Mouse (Mus musculus) midbrain, postnatal 0 days (tissue): Measurements from ENCODE around the gene Lsm12. TPM values are rescaled to one million over a fixed set of nuclear protein-coding genes. Genes with fewer than 3 reads are reported as not detected.

Experiments
- ATAC-seq: fragments of 200-750 bp; cut with Nextera tagmentation; 2 replicates; pipeline ENCODE4 v1.8.0; 2017; ENCODE audit warnings: moderate number of reproducible peaks, mild to moderate bottlenecking, moderate TSS enrichment, moderate library complexity; ENCODE audit not compliant: low FRiP score
- DNase-seq: peaks from one replicate; pipeline ENCODE4 v3.0.0-alpha.2; 2015; ENCODE audit warnings: low spot score
- H3K27ac ChIP-seq: fragments of 300-500 bp; sonication (generic); 2 replicates; pipeline ENCODE4 v1.5.1; 2014; ENCODE audit warnings: low read depth, mild to moderate bottlenecking, low read length, mixed read lengths
- H3K27me3 ChIP-seq: fragments of 300-500 bp; sonication (generic); 2 replicates; pipeline ENCODE4 v1.6.1; 2014; ENCODE audit warnings: low read length, control low read depth, mixed read lengths; ENCODE audit not compliant: insufficient read depth
- H3K36me3 ChIP-seq: fragments of 300-500 bp; sonication (generic); 2 replicates; pipeline ENCODE4 v1.6.1; 2014; ENCODE audit warnings: low read length, control low read depth, mixed read lengths; ENCODE audit not compliant: insufficient read depth
- H3K4me1 ChIP-seq: fragments of 300-500 bp; sonication (generic); 2 replicates; pipeline ENCODE4 v1.6.1; 2014; ENCODE audit warnings: mild to moderate bottlenecking, control low read depth, antibody characterized with exemption, low read length, mixed read lengths; ENCODE audit not compliant: insufficient read depth
- H3K4me2 ChIP-seq: fragments of 300-500 bp; sonication (generic); 2 replicates; pipeline ENCODE4 v1.6.1; 2014; ENCODE audit warnings: low read depth, mild to moderate bottlenecking, low read length, mixed read lengths; ENCODE audit not compliant: poor library complexity, severe bottlenecking
- H3K4me3 ChIP-seq: fragments of 300-500 bp; sonication (generic); 2 replicates; pipeline ENCODE4 v1.5.1; 2014; ENCODE audit warnings: low read depth, mild to moderate bottlenecking, low read length, moderate library complexity
- H3K9ac ChIP-seq: fragments of 300-500 bp; sonication (generic); replicated peaks from 2 replicates; pipeline ENCODE4 v1.6.1; 2014; ENCODE audit warnings: mild to moderate bottlenecking, low read length, moderate library complexity, mixed read lengths; ENCODE audit not compliant: poor library complexity, severe bottlenecking
- H3K9me3 ChIP-seq: fragments of 300-500 bp; sonication (generic); 2 replicates; pipeline ENCODE4 v1.6.1; 2016; ENCODE audit warnings: low read length, control low read depth
- CTCF ChIP-seq: IDR thresholded peaks from 2 replicates; pipeline ENCODE4 v1.5.1; 2016; ENCODE audit warnings: antibody characterized with exemption, mild to moderate bottlenecking
- WGBS: fragments of 180-500 bp; shearing (Covaris S2); extraction: QIAGEN DNeasy Blood & Tissue Kit; methylation state at CpG from one replicate; pipeline ENCODE4 v1.1.7; 2014; 5-methylcytosine and 5-hydroxymethylcytosine counted together
- microRNA-seq: library from miRNA; unstranded; fragments of <30 nt; microRNA quantifications from one replicate; pipeline ENCODE4, GENCODE M21; 2016; ENCODE audit warnings: borderline number of aligned reads
- polyA plus RNA-seq: library from polyadenylated mRNA; unstranded; fragments of >200 nt; fragmentation: Nextera tagmentation; extraction: Ambion mirVana; gene quantifications from 2 replicates; pipeline ENCODE4 v1.2.1, GENCODE M21; 2015
- total RNA-seq: library from RNA; depleted of rRNA; stranded (reverse); fragments of >200 nt; gene quantifications from 2 replicates; pipeline ENCODE4 v1.2.3, GENCODE M21; 2014; rRNA removed

The Lsm12 gene
- total and polyA plus RNA-seq, 2 experiments from 2014 or later: 77.7 to 147 TPM

DNA sequence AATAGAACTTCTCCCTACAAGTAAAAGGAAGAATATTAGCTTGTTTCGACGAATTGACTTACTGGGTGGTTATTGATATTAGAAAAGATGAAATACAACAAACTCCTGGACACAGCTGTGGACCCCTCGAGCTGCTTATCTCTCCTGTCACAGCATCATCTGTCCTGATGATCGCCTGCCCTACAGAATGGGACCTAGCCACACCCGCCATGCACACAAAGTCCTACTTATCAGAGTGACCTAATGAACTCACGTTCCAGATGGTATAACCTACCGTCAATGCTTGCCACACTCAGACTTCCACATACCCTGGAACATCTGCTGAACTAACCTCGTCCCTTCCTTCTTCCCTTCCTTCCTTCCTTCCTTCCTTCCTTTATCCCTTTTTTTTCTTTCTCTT is 68.9 kb downstream of the Lsm12 start:
- Histone ChIP-seq H3K9me3 (no peaks in the 10 kb centered on the region), H3K27me3 (no peaks in the 10 kb centered on the region), H3K4me1 (no peaks in the 10 kb centered on the region), H3K4me3 (no peak overlapping the region), H3K27ac (no peak overlapping the region), H3K9ac (no peak overlapping the region), H3K36me3 (no peaks in the 10 kb centered on the region), H3K4me2 (no peak overlapping the region)
- no peak for ATAC-seq
- no peak for DNase-seq
- TF ChIP-seq CTCF: no peak
- 85% methylated on average over 8 of the region's 8 CpGs for WGBS

Small RNA genes lying within 50 kb of the gene (microRNA-seq; reads per million reads assigned to microRNA genes)
- gene Mir8101: 1.0 reads per million

Other genes starting within 250 kb of the Lsm12 start
- gene Sost, start 218.3 kb downstream of the Lsm12 start, total RNA-seq: 0.11 TPM in 1 of 2 replicates, not detected in the other
- 0.12 TPM in 1 of 2 replicates, not detected in the other for gene Sost, start 218.3 kb downstream of the Lsm12 start, polyA plus RNA-seq
- not detected in 2 replicates for gene Cfap97d1, start 201.0 kb downstream of the Lsm12 start, total RNA-seq
- not detected in 2 replicates for gene Cfap97d1, start 201.0 kb downstream of the Lsm12 start, polyA plus RNA-seq
- gene Dusp3, start 198.3 kb downstream of the Lsm12 start, total RNA-seq: 36.3 and 54.3 TPM in 2 replicates
- 44.1 and 48.5 TPM in 2 replicates for gene Dusp3, start 198.3 kb downstream of the Lsm12 start, polyA plus RNA-seq
- 68.2 and 71.9 TPM in 2 replicates for gene Mpp3, start 156.8 kb downstream of the Lsm12 start, total RNA-seq
- 53.9 and 54.7 TPM in 2 replicates for gene Mpp3, start 156.8 kb downstream of the Lsm12 start, polyA plus RNA-seq
- 0.14 TPM in 1 of 2 replicates, not detected in the other for gene Cd300lg, start 143.8 kb downstream of the Lsm12 start, total RNA-seq
- 0.25 TPM in 2 replicates for gene Cd300lg, start 143.8 kb downstream of the Lsm12 start, polyA plus RNA-seq
- 59.1 and 68.4 TPM in 2 replicates for gene Mpp2, start 96.8 kb downstream of the Lsm12 start, total RNA-seq
- 33.9 and 40.7 TPM in 2 replicates for gene Mpp2, start 96.8 kb downstream of the Lsm12 start, polyA plus RNA-seq
- not detected in 2 replicates for gene Ppy, start 84.0 kb downstream of the Lsm12 start, total RNA-seq
- not detected in 2 replicates for gene Ppy, start 84.0 kb downstream of the Lsm12 start, polyA plus RNA-seq
- gene Pyy, start 77.5 kb downstream of the Lsm12 start, total RNA-seq: not detected in 2 replicates
- not detected in 2 replicates for gene Pyy, start 77.5 kb downstream of the Lsm12 start, polyA plus RNA-seq
- gene Nags, start 39.8 kb downstream of the Lsm12 start, total RNA-seq: 0.14 and 0.16 TPM in 2 replicates
- 0.09 and 0.11 TPM in 2 replicates for gene Nags, start 39.8 kb downstream of the Lsm12 start, polyA plus RNA-seq
- gene Tmem101, start 28.9 kb downstream of the Lsm12 start, total RNA-seq: 35.2 and 41.1 TPM in 2 replicates
- gene Tmem101, start 28.9 kb downstream of the Lsm12 start, polyA plus RNA-seq: 42.4 and 44.4 TPM in 2 replicates
- gene G6pc3, start 4.3 kb upstream of the Lsm12 start, total RNA-seq: 43.1 and 68.5 TPM in 2 replicates
- gene G6pc3, start 4.3 kb upstream of the Lsm12 start, polyA plus RNA-seq: 42.0 and 48.7 TPM in 2 replicates
- gene Hdac5, start 44.9 kb upstream of the Lsm12 start, total RNA-seq: 183 and 263 TPM in 2 replicates
- gene Hdac5, start 44.9 kb upstream of the Lsm12 start, polyA plus RNA-seq: 61.9 and 65.9 TPM in 2 replicates
- gene BC030867, start 63.6 kb upstream of the Lsm12 start, total RNA-seq: 2.1 TPM in 2 replicates
- 0.53 and 0.60 TPM in 2 replicates for gene BC030867, start 63.6 kb upstream of the Lsm12 start, polyA plus RNA-seq
- 2.3 and 2.5 TPM in 2 replicates for gene Asb16, start 83.4 kb upstream of the Lsm12 start, total RNA-seq
- 0.28 and 0.32 TPM in 2 replicates for gene Asb16, start 83.4 kb upstream of the Lsm12 start, polyA plus RNA-seq
- gene Tmub2, start 99.6 kb upstream of the Lsm12 start, total RNA-seq: 80.5 and 90.8 TPM in 2 replicates
- gene Tmub2, start 99.6 kb upstream of the Lsm12 start, polyA plus RNA-seq: 65.4 and 73.9 TPM in 2 replicates
- 166 and 169 TPM in 2 replicates for gene Atxn7l3, start 111.3 kb upstream of the Lsm12 start, total RNA-seq
- gene Atxn7l3, start 111.3 kb upstream of the Lsm12 start, polyA plus RNA-seq: 25.4 and 26.5 TPM in 2 replicates
- 64.3 and 71.4 TPM in 2 replicates for gene Ubtf, start 134.4 kb upstream of the Lsm12 start, total RNA-seq
- 56.3 and 64.3 TPM in 2 replicates for gene Ubtf, start 134.4 kb upstream of the Lsm12 start, polyA plus RNA-seq
- gene Slc4a1, start 180.9 kb upstream of the Lsm12 start, total RNA-seq: 0.33 and 1.1 TPM in 2 replicates
- 0.27 and 0.42 TPM in 2 replicates for gene Slc4a1, start 180.9 kb upstream of the Lsm12 start, polyA plus RNA-seq
- gene Rundc3a, start 208.1 kb upstream of the Lsm12 start, total RNA-seq: 379 and 397 TPM in 2 replicates
- gene Rundc3a, start 208.1 kb upstream of the Lsm12 start, polyA plus RNA-seq: 127 and 133 TPM in 2 replicates
- gene Slc25a39, start 222.7 kb upstream of the Lsm12 start, total RNA-seq: 139 and 176 TPM in 2 replicates
- 132 and 148 TPM in 2 replicates for gene Slc25a39, start 222.7 kb upstream of the Lsm12 start, polyA plus RNA-seq
- 74.2 and 78.0 TPM in 2 replicates for gene Grn, start 245.0 kb upstream of the Lsm12 start, total RNA-seq
- 90.4 and 91.7 TPM in 2 replicates for gene Grn, start 245.0 kb upstream of the Lsm12 start, polyA plus RNA-seq